Mouse (Mus musculus) hindbrain, embryonic 16.5 days (tissue): ENCODE measurements at regions not wholly inside any gene's neighbourhood (a gene's known extent, or its start where the extent isn't known, plus 50 kb on each side); places are given as distances from the start of the nearest gene placed in this dataset.

ENCODE experiments used
- ATAC-seq: fragments of 200-750 bp; cut with Nextera tagmentation; 2 replicates; pipeline ENCODE4 v1.8.0; 2017; ENCODE audit warnings: moderate TSS enrichment, moderate library complexity
- H3K27ac ChIP-seq: fragments of 300-500 bp; sonication (generic); 2 replicates; pipeline ENCODE4 v1.5.1; 2014; ENCODE audit warnings: low read depth, mild to moderate bottlenecking, control low read depth, low read length, moderate library complexity
- H3K27me3 ChIP-seq: fragments of 300-500 bp; sonication (generic); replicated peaks from 2 replicates; pipeline ENCODE4 v1.6.1; 2014; ENCODE audit warnings: low read length; ENCODE audit not compliant: control insufficient read depth, insufficient read depth
- H3K36me3 ChIP-seq: fragments of 300-500 bp; sonication (generic); 2 replicates; pipeline ENCODE4 v1.6.1; 2014; ENCODE audit warnings: mild to moderate bottlenecking, low read length, moderate library complexity, mixed read lengths; ENCODE audit not compliant: control insufficient read depth, insufficient read depth
- H3K4me1 ChIP-seq: fragments of 300-500 bp; sonication (generic); 2 replicates; pipeline ENCODE4 v1.6.1; 2014; ENCODE audit warnings: low read depth, low read length; ENCODE audit not compliant: control insufficient read depth, insufficient read depth
- H3K4me2 ChIP-seq: fragments of 300-500 bp; sonication (generic); 2 replicates; pipeline ENCODE4 v1.6.1; 2014; ENCODE audit warnings: mild to moderate bottlenecking, low read length, control low read depth, moderate library complexity
- H3K4me3 ChIP-seq: fragments of 300-500 bp; sonication (generic); 2 replicates; pipeline ENCODE4 v1.5.1; 2014; ENCODE audit warnings: mild to moderate bottlenecking, low read length, control low read depth, moderate library complexity
- H3K9ac ChIP-seq: fragments of 300-500 bp; sonication (generic); 2 replicates; pipeline ENCODE4 v1.6.1; 2014; ENCODE audit warnings: low read depth, mild to moderate bottlenecking, control low read depth, low read length, moderate library complexity
- H3K9me3 ChIP-seq: fragments of 300-500 bp; sonication (generic); 2 replicates; pipeline ENCODE4 v1.6.1; 2014; ENCODE audit warnings: mild to moderate bottlenecking, low read length, moderate library complexity; ENCODE audit not compliant: control insufficient read depth
- WGBS: fragments of 180-500 bp; shearing (Covaris S2); extraction: QIAGEN DNeasy Blood & Tissue Kit; methylation state at CpG from one replicate; pipeline ENCODE4 v1.1.7; 2014; 5-methylcytosine and 5-hydroxymethylcytosine counted together

GRCm38 (mm10) chr8:99933159-99933558 is 516.9 kb upstream of the Cdh8 start:
- Histone ChIP-seq H3K9ac (no peak overlapping the region), H3K27ac (no peak overlapping the region), H3K36me3 (no peaks in the 10 kb centered on the region), H3K4me3 (no peak overlapping the region), H3K9me3 (no peaks in the 10 kb centered on the region), H3K27me3 (no peaks in the 10 kb centered on the region), H3K4me1 (no peaks in the 10 kb centered on the region), H3K4me2 (no peak overlapping the region)
- WGBS: 84% methylated on average over 5 of the region's 5 CpGs
- no peak for ATAC-seq
